Mouse (Mus musculus) MEL (cell line): ENCODE data around the gene Vsig4. TPM values are rescaled to one million over a fixed set of nuclear protein-coding genes. Genes with fewer than 3 reads are reported as not detected.
A peak's percentile ranks its signal among the peaks of the same experiment; 100 is the strongest.

Source experiments
- DNase-seq: peaks from one replicate; pipeline ENCODE4 v3.0.0; 2011; ENCODE audit warnings: low read depth, low spot score
- H3K27ac ChIP-seq: 2 replicates; pipeline ENCODE4 v1.5.1; 2012; ENCODE audit warnings: low read depth, mild to moderate bottlenecking, control low read depth, low read length, moderate library complexity; ENCODE audit not compliant: control insufficient read depth
- H3K27me3 ChIP-seq, 2 experiments: fragments of 150-350 bp in 1 of 2; sonication (generic) in 1 of 2; 2 replicates each; pipeline ENCODE4 v1.6.1; 2012; ENCODE audit warnings: low read length in 2 of 2, mild to moderate bottlenecking in 2 of 2, improper control_type of control experiment in 1 of 2, moderate library complexity in 1 of 2; ENCODE audit not compliant: insufficient read depth in 2 of 2, control insufficient read depth in 1 of 2
- H3K36me3 ChIP-seq, 2 experiments: 2 replicates each; pipeline ENCODE4 v1.6.1; 2012 to 2014; ENCODE audit warnings: low read length in 2 of 2, improper control_type of control experiment in 1 of 2, inconsistent platforms in 1 of 2, mild to moderate bottlenecking in 1 of 2; ENCODE audit not compliant: insufficient read depth in 2 of 2, control insufficient read depth in 1 of 2
- H3K4me1 ChIP-seq, 2 experiments: fragments of 150-350 bp in 1 of 2; sonication (generic) in 1 of 2; 2 replicates each; pipeline ENCODE4 v1.6.1; 2012; ENCODE audit warnings: low read length in 2 of 2, improper control_type of control experiment in 1 of 2, mild to moderate bottlenecking in 1 of 2; ENCODE audit not compliant: insufficient read depth in 2 of 2, control insufficient read depth in 1 of 2
- H3K4me3 ChIP-seq, 2 experiments: fragments of 150-350 bp in 1 of 2; sonication (generic) in 1 of 2; 2 replicates each; pipeline ENCODE4 v1.5.1; 2012; ENCODE audit warnings: low read depth in 2 of 2, low read length in 2 of 2, mild to moderate bottlenecking in 2 of 2, moderate library complexity in 2 of 2, control low read depth in 1 of 2, improper control_type of control experiment in 1 of 2; ENCODE audit not compliant: control insufficient read depth in 1 of 2, insufficient read depth in 1 of 2
- H3K79me2 ChIP-seq: 2 replicates; pipeline ENCODE4 v1.6.1; 2012; ENCODE audit warnings: mild to moderate bottlenecking, low read length, moderate library complexity; ENCODE audit not compliant: control insufficient read depth, poor library complexity, insufficient read depth
- H3K9ac ChIP-seq: 2 replicates; pipeline ENCODE4 v1.6.1; 2012; ENCODE audit warnings: low read depth, mild to moderate bottlenecking, control low read depth, low read length, moderate library complexity; ENCODE audit not compliant: control insufficient read depth, poor library complexity, severe bottlenecking
- H3K9me3 ChIP-seq: fragments of 150-350 bp; sonication (generic); replicated peaks from 2 replicates; pipeline ENCODE4 v1.6.1; 2012; ENCODE audit warnings: mild to moderate bottlenecking, low read length, improper control_type of control experiment, moderate library complexity; ENCODE audit not compliant: insufficient read depth
- BHLHE40 ChIP-seq: IDR thresholded peaks from 2 replicates; pipeline ENCODE4 v1.6.1; 2012; ENCODE audit warnings: low read depth, mild to moderate bottlenecking, inconsistent platforms, low read length, improper control_type of control experiment, borderline replicate concordance
- CTCF ChIP-seq, 3 experiments: IDR thresholded peaks in 2 of 3; conservative IDR thresholded peaks in 1 of 3; 2 replicates each; pipeline ENCODE4 v1.5.1; 2011 to 2012; ENCODE audit warnings: low read length in 3 of 3, low read depth in 2 of 3, mild to moderate bottlenecking in 2 of 3, improper control_type of control experiment in 1 of 3, inconsistent platforms in 1 of 3, mixed read lengths in 1 of 3, moderate library complexity in 1 of 3; ENCODE audit not compliant: control insufficient read depth in 1 of 3, insufficient read depth in 1 of 3, poor library complexity in 1 of 3, severe bottlenecking in 1 of 3
- ELF1 ChIP-seq: IDR thresholded peaks from 2 replicates; pipeline ENCODE4 v1.6.1; 2014; ENCODE audit warnings: low read depth, mild to moderate bottlenecking, inconsistent platforms, low read length, improper control_type of control experiment, moderate library complexity
- EP300 ChIP-seq, 2 experiments: IDR thresholded peaks; 2 replicates each; pipeline ENCODE4 v1.6.1; 2011; ENCODE audit warnings: improper control_type of control experiment in 2 of 2, low read length in 2 of 2, low read depth in 1 of 2, mild to moderate bottlenecking in 1 of 2
- ETS1 ChIP-seq: IDR thresholded peaks from 2 replicates; pipeline ENCODE4 v1.6.1; 2012; ENCODE audit warnings: low read depth, mild to moderate bottlenecking, inconsistent platforms, low read length, improper control_type of control experiment, moderate library complexity
- GATA1 ChIP-seq: IDR thresholded peaks from 2 replicates; pipeline ENCODE4 v1.6.1; 2011; ENCODE audit warnings: low read depth, low read length, improper control_type of control experiment
- KAT2A ChIP-seq: conservative IDR thresholded peaks from 2 replicates; pipeline ENCODE4 v1.6.1; 2012; ENCODE audit warnings: low read depth, low read length, improper control_type of control experiment, inconsistent platforms
- MAFK ChIP-seq: IDR thresholded peaks from 2 replicates; pipeline ENCODE4 v1.6.1; 2011; ENCODE audit warnings: low read depth, mild to moderate bottlenecking, low read length, improper control_type of control experiment, borderline replicate concordance
- MAZ ChIP-seq: IDR thresholded peaks from 2 replicates; pipeline ENCODE4 v1.6.1; 2012; ENCODE audit warnings: low read depth, mild to moderate bottlenecking, inconsistent platforms, low read length, improper control_type of control experiment
- MEF2A ChIP-seq: IDR thresholded peaks from 2 replicates; pipeline ENCODE4 v1.6.1; 2014; ENCODE audit warnings: low read depth, mild to moderate bottlenecking, inconsistent platforms, low read length, improper control_type of control experiment; ENCODE audit not compliant: poor library complexity, insufficient replicate concordance, severe bottlenecking; ENCODE audit errors: extremely low read depth
- MXI1 ChIP-seq: IDR thresholded peaks from 2 replicates; pipeline ENCODE4 v1.6.1; 2011; ENCODE audit warnings: mild to moderate bottlenecking, low read depth, low read length, improper control_type of control experiment
- NELFE ChIP-seq: IDR thresholded peaks from 2 replicates; pipeline ENCODE4 v1.6.1; 2011; ENCODE audit warnings: low read depth, low read length, improper control_type of control experiment
- NRF1 ChIP-seq: IDR thresholded peaks from 2 replicates; pipeline ENCODE4 v1.6.1; 2014; ENCODE audit warnings: low read depth, mild to moderate bottlenecking, inconsistent platforms, low read length, improper control_type of control experiment, moderate library complexity; ENCODE audit not compliant: poor library complexity, insufficient read depth, severe bottlenecking
- POLR2AphosphoS2 ChIP-seq: IDR thresholded peaks from 2 replicates; pipeline ENCODE4 v1.6.1; 2011; ENCODE audit warnings: low read length, improper control_type of control experiment
- POLR2AphosphoS5 ChIP-seq: IDR thresholded peaks from 2 replicates; pipeline ENCODE4 v1.6.1; 2012; ENCODE audit warnings: low read depth, borderline replicate concordance, mild to moderate bottlenecking, inconsistent platforms, low read length, moderate library complexity, mixed read lengths
- RAD21 ChIP-seq: IDR thresholded peaks from 2 replicates; pipeline ENCODE4 v1.6.1; 2011; ENCODE audit warnings: mild to moderate bottlenecking, low read depth, low read length, improper control_type of control experiment
- RCOR1 ChIP-seq: IDR thresholded peaks from 2 replicates; pipeline ENCODE4 v1.6.1; 2012; ENCODE audit warnings: low read depth, mild to moderate bottlenecking, inconsistent platforms, low read length, improper control_type of control experiment
- SMC3 ChIP-seq: IDR thresholded peaks from 2 replicates; pipeline ENCODE4 v1.6.1; 2011; ENCODE audit warnings: low read depth, low read length, improper control_type of control experiment
- TBP ChIP-seq: IDR thresholded peaks from 2 replicates; pipeline ENCODE4 v1.8.0; 2011; ENCODE audit warnings: low read depth, low read length, improper control_type of control experiment
- TCF12 ChIP-seq: IDR thresholded peaks from 2 replicates; pipeline ENCODE4 v1.6.1; 2014; ENCODE audit warnings: low read depth, mild to moderate bottlenecking, inconsistent platforms, low read length, improper control_type of control experiment, moderate library complexity
- UBTF ChIP-seq: IDR thresholded peaks from 2 replicates; pipeline ENCODE4 v1.6.1; 2012; ENCODE audit warnings: low read depth, mild to moderate bottlenecking, inconsistent platforms, low read length, improper control_type of control experiment, moderate library complexity, borderline replicate concordance; ENCODE audit not compliant: insufficient read depth
- USF2 ChIP-seq, 2 experiments: IDR thresholded peaks; 2 replicates each; pipeline ENCODE4 v1.6.1; 2011 to 2012; ENCODE audit warnings: improper control_type of control experiment in 2 of 2, low read length in 2 of 2, borderline replicate concordance in 1 of 2, inconsistent platforms in 1 of 2, low read depth in 1 of 2, mild to moderate bottlenecking in 1 of 2; ENCODE audit not compliant: insufficient read depth in 1 of 2
- ZC3H11A ChIP-seq: IDR thresholded peaks from 2 replicates; pipeline ENCODE4 v1.6.1; 2012; ENCODE audit warnings: low read depth, mild to moderate bottlenecking, inconsistent platforms, low read length, improper control_type of control experiment
- ZNF384 ChIP-seq: IDR thresholded peaks from 2 replicates; pipeline ENCODE4 v1.6.1; 2012; ENCODE audit warnings: low read depth, mild to moderate bottlenecking, inconsistent platforms, low read length, improper control_type of control experiment
- polyA plus RNA-seq, 2 experiments: library from polyadenylated mRNA; stranded (reverse) in 1 of 2; unstranded in 1 of 2; fragments of >175 nt in 1 of 2; fragments of >200 nt in 1 of 2; gene quantifications; 2 replicates each; pipeline versions ENCODE4 v1.2.1 to v1.2.4; 2012; ENCODE audit warnings: low replicate concordance in 2 of 2, low read depth in 1 of 2; ENCODE audit not compliant: insufficient read length in 2 of 2, insufficient read depth in 1 of 2, missing spikeins in 1 of 2
- total RNA-seq: library from RNA; depleted of rRNA; stranded (reverse); fragments of 300-350 nt; gene quantifications from 2 replicates; pipeline ENCODE4 v1.2.3, GENCODE M21; 2012

Vsig4 gene
- total and polyA plus RNA-seq, 3 experiments: not detected

DNA sequence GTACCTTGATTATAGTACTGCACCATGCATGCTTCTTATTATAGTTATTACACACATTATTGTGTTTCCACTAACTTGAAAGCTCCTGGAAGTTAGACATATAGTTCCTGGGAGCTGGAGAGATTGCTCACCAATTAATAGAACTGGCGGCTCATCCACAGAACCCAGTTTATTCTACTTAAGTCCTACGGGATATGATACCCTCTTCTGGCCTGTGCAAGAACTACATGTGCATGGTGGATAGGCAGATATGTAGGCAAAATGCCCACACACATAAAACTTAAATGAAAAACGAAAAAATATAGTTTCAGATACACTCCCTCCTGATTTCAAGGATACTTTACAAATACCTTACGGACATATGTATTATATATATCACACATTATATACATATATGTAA is 36.5 kb upstream of the Vsig4 start:
- no peaks in the 10 kb centered on the region for H3K9me3 ChIP-seq
- H3K9ac ChIP-seq: no peak overlapping the region
- no peaks in the 10 kb centered on the region for H3K4me1 ChIP-seq
- DNase-seq: peak; percentile 58
- H3K36me3 ChIP-seq: no peaks in the 10 kb centered on the region
- no peaks in the 10 kb centered on the region for H3K27me3 ChIP-seq
- H3K79me2 ChIP-seq: no peaks in the 10 kb centered on the region
- TF ChIP-seq ELF1 (no peak), KAT2A (no peak), MXI1 (no peak), RAD21 (peak; percentile 63), CTCF (IDR thresholded peaks at IDR 0.05 in 2 of 3, conservative IDR thresholded peaks at IDR 0.05 in 1 of 3; ENCODE audit: control insufficient read depth in 1 of 3, insufficient read depth in 1 of 3, low read depth in 2 of 3, low read length in 3 of 3, poor library complexity in 1 of 3, severe bottlenecking in 1 of 3) (peak in 2 of 3 experiments; percentile 24 to 64; a peak in 3 of 6 replicates), ZC3H11A (peak; percentile 61), SMC3 (peak; percentile 80)
- H3K4me3 ChIP-seq: no peak overlapping the region
- H3K27ac ChIP-seq: no peak overlapping the region

GRCm38 (mm10) chrX:96256509-96256908 is 36.7 kb downstream of the Vsig4 start:
- no peak for DNase-seq
- TF ChIP-seq ZNF384 (0 out of 2 replicates have a peak, but pooled peaks have one; percentile 9), EP300 (IDR thresholded peaks at IDR 0.05; ENCODE audit: low read depth in 1 of 2, low read length in 2 of 2) (no peak)
- Histone ChIP-seq H3K79me2 (no peaks in the 10 kb centered on the region), H3K9ac (no peak overlapping the region), H3K9me3 (no peaks in the 10 kb centered on the region), H3K4me3 (no peak overlapping the region), H3K4me1 (no peaks in the 10 kb centered on the region), H3K36me3 (no peaks in the 10 kb centered on the region), H3K27ac (no peak overlapping the region), H3K27me3 (no peaks in the 10 kb centered on the region)

- H3K36me3 ChIP-seq: peaks cover 0 to 17% of the 10 kb centered on the region in 2 experiments; a peak in 2 of 4 replicates
- H3K4me3 ChIP-seq: no peak overlapping the region
- DNase-seq: peak; percentile 81
- H3K9ac ChIP-seq: no peak overlapping the region
- H3K27ac ChIP-seq: peak overlapping the region; percentile 64
- H3K9me3 ChIP-seq: no peaks in the 10 kb centered on the region
- H3K27me3 ChIP-seq: no peaks in the 10 kb centered on the region
- H3K79me2 ChIP-seq: no peaks in the 10 kb centered on the region
- 0 out of 4 replicates have a peak, but pooled peaks cover 0 to 3% of the 10 kb centered on the region in 2 experiments for H3K4me1 ChIP-seq
- peak; percentile 69 for TF ChIP-seq GATA1
- TF ChIP-seq POLR2AphosphoS5: no peak
- TF ChIP-seq MXI1: no peak
- no peak for TF ChIP-seq ZNF384
- peak; percentile 79 for TF ChIP-seq RCOR1
- TF ChIP-seq MEF2A: no peak
- no peak for TF ChIP-seq NELFE
- peak; percentile 75 for TF ChIP-seq ETS1
- no peak for TF ChIP-seq UBTF
- no peak for TF ChIP-seq ELF1
- TF ChIP-seq POLR2AphosphoS2: no peak
- TF ChIP-seq MAZ: no peak
- no peak for TF ChIP-seq KAT2A
- TF ChIP-seq MAFK: no peak
- TF ChIP-seq USF2 (IDR thresholded peaks at IDR 0.05; ENCODE audit: borderline replicate concordance in 1 of 2, insufficient read depth in 1 of 2, low read depth in 1 of 2, low read length in 2 of 2): 0 out of 4 replicates have a peak, but pooled peaks of 1 of the 2 experiments have one; percentile 27
- no peak; the same call in 1 of the 2 replicates for TF ChIP-seq BHLHE40
- TF ChIP-seq TCF12: peak; percentile 86
- TF ChIP-seq EP300 (IDR thresholded peaks at IDR 0.05; ENCODE audit: low read depth in 1 of 2, low read length in 2 of 2): peak; percentile 90
- TF ChIP-seq TBP: no peak
- no peak for TF ChIP-seq NRF1
These were observed 53.6 kb downstream of the Vsig4 start for GRCm38 (mm10) chrX:96239644-96240043.
